Mouse (Mus musculus) liver, postnatal 0 days (tissue): ENCODE data around the gene Tmem116.

Experiments
- CTCF ChIP-seq: sonication (generic); IDR thresholded peaks from 2 replicates; pipeline ENCODE4 v1.5.1; 2016; ENCODE audit warnings: antibody characterized with exemption, low read depth
- EP300 ChIP-seq: IDR thresholded peaks from 2 replicates; pipeline ENCODE4 v1.6.1; 2016; ENCODE audit warnings: antibody characterized with exemption, low read depth, mild to moderate bottlenecking

GRCm38 (mm10) chr5:121474610-121475009 lies 22.9 kb downstream of the Tmem116 start:
- TF ChIP-seq EP300 (no peak), CTCF (no peak)
